Mouse (Mus musculus): ENCODE measurements around the gene Ntrk2. TPM values are rescaled to one million over a fixed set of nuclear protein-coding genes. Genes with fewer than 3 reads are reported as not detected.

Gene Ntrk2
- total RNA-seq, 2 experiments from 2014 or later = 1.9 to 2.0 TPM

GRCm38 (mm10) chr13:58968168-58968567 is 161.8 kb downstream of the Ntrk2 start:
- peak; percentile 64 for DNase-seq

GRCm38 (mm10) chr13:58971449-58971903 is 165.1 kb downstream of the Ntrk2 start:
- DNase-seq = no peak

- DNase-seq = no peak
Observed at GRCm38 (mm10) chr13:58972511-58972910, 166.1 kb downstream of the Ntrk2 start.

- DNase-seq = no peak
Observed at GRCm38 (mm10) chr13:58996447-58996846, 190.1 kb downstream of the Ntrk2 start.

GRCm38 (mm10) chr13:58997763-58998162 is 191.4 kb downstream of the Ntrk2 start:
- DNase-seq = no peak

DNA sequence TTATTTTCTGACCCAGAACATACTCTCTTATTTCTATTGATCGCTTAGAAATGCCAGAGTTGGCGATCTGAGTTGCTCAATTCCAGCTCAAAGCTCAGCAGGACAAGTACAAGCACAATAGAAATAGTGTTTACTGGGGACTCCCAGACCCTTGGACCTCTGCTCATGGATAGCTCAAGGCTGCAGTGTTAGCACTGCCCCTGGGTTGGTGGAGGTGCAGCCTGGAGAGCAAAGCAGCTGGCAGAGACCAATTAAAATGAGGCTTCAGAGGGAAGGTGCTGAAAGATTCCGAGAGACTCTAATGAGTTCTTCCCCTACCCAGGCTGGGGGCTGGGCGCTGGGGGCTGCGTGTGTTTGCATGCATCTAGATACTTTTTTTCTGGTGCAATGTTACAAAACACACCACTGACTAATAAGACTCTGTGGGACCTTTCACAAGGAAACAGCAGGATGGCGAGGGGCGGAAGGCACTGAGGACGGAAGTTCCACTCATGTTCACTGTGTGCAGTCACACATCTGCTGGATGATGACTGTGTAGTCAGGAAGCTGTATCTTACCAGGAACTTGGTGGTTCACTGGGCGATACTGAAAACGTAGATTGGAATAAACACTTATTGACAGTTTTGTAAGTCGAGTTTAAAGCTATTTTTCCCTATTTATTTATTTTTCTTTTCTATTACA is 193.1 kb downstream of the Ntrk2 start:
- DNase-seq = no peak

- no peak for DNase-seq
Observed at GRCm38 (mm10) chr13:59002943-59003806, 196.8 kb downstream of the Ntrk2 start.

GRCm38 (mm10) chr13:59003807-59004173 is 197.4 kb downstream of the Ntrk2 start:
- no peak for DNase-seq

- DNase-seq = no peak
Observed at GRCm38 (mm10) chr13:59004579-59004978, 198.2 kb downstream of the Ntrk2 start.

- DNase-seq = no peak
Observed at GRCm38 (mm10) chr13:59009855-59010254, 203.5 kb downstream of the Ntrk2 start.

DNA sequence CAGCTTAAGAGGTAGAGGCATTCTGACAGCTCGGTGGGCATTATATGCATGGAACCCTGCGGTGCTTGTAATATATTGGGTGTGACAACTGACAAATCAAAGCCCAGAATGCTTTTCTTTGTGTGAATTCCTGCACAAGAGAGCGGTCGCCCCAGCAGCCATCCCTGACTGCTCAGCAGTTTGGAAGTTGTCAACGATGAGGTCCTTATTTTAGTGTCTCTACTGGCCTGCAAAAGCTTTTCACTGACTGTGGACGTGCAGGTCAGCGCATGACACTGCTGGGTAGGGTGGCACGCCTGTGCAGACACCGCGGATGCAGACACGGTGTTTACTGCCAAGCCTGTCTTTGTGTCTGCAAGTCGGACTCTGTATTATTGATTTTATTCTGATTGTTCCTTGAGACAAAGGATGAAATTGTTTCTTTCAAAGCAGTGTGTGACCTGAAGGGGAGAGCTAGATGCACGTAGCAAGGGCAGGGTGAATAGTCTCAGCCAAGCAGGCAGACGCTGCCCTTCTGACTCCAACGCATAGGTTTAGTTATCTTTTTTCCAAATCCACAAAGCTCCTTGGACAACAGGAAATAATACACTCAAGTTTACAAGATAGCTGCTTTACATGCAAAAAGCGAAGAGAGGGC is 204.6 kb downstream of the Ntrk2 start:
- DNase-seq = no peak

GRCm38 (mm10) chr13:59011530-59011903 is 205.1 kb downstream of the Ntrk2 start:
- DNase-seq = peak; percentile 68

DNA sequence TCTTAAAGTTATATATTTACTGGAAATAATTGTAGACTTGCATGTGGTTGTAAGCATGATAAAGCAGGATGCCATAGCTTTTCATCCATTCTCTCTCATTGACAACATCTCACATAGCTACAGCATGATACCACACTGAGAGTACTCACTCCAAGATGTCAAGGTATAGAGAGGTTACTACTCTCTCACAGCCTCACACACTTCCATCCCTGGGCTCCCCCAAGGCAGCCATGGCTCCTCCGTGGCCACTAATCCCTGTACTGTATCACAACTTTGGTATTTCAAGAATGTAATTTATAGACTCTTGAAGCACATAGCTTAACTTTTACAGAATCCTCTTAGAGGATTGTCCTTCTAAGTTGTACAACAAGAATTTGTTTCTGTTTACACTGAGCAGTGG is 209.0 kb downstream of the Ntrk2 start:
- DNase-seq = no peak

DNA sequence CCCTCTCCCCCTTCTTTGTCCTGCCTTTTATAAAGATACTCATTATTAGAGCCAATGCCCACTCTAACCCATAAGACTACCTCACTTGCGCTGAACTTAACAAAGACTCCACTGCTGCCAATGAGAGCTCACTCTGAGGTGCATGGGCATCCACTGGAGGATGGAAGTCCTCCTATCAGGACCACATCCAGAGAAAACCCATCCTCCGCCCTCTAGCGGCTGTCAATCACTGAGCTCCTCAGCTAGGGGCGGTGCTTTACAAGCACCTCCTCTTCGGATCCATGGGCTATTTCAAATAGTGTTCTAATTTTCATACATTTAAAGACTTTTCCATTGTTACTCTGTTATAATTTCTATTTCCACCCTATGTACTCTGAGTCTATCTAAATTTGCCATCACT is 210.8 kb downstream of the Ntrk2 start:
- no peak for DNase-seq

GRCm38 (mm10) chr13:59022251-59023042 is 216.1 kb downstream of the Ntrk2 start:
- peak; percentile 11 for DNase-seq

DNA sequence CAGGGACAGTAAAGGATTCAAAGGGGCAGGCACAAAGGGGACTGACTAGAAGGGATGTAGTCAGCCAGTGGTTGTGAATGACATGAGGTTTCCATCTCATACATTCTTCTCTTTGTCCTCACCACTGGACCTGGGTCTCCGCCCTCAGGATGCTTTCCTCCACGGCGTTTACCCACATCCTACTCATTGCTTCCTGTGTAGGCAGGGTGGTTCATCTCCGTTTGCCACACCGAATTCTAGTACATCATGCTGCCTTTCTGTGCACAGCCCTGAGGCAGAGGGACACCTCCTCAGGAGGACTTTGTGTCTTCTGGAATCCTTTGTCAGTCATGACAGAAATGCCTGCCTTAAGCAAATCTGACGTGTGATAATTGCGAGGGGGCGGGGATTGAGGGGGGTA is 219.3 kb downstream of the Ntrk2 start:
- DNase-seq = no peak

GRCm38 (mm10) chr13:59027436-59027835 is 221.1 kb downstream of the Ntrk2 start:
- no peak for DNase-seq

DNA sequence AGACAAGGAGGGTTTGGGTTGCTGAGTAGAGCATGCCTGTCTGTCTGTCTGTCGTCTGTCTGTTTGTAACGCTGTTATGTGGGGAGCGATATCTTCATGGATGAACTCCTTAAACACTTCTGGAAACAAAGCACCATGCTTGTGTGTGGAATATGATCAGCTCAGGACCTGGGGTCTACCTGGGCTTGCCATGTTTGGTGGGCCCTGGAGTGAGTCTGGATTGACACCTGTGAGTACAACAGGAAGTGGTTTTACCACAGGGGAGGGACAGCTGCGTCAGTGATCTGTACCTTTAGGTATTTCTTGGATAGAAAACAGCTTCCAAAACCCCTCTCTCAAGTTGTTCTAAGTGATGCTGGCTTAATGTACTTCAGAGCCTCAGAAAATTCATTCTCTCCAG is 222.2 kb downstream of the Ntrk2 start:
- no peak for DNase-seq

DNA sequence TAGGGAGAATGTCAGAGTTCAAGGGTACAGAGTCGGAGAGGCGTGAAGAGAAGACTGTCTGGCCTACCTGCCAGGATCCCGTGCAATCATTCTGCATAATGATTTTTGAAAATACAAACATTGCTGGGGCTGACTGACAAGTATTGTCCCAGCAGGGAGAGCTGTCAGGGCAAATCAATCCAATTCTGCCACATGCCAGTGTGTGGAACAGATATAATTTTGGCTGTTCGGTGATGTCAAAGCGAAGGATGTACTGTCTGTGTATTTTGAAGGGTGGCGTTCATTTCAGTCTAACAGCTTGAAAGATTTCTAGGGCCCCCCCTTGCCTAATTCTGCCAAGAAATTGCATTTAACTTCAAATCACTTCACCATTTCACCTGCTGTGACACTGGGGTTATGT is 224.2 kb downstream of the Ntrk2 start:
- DNase-seq = no peak

DNA sequence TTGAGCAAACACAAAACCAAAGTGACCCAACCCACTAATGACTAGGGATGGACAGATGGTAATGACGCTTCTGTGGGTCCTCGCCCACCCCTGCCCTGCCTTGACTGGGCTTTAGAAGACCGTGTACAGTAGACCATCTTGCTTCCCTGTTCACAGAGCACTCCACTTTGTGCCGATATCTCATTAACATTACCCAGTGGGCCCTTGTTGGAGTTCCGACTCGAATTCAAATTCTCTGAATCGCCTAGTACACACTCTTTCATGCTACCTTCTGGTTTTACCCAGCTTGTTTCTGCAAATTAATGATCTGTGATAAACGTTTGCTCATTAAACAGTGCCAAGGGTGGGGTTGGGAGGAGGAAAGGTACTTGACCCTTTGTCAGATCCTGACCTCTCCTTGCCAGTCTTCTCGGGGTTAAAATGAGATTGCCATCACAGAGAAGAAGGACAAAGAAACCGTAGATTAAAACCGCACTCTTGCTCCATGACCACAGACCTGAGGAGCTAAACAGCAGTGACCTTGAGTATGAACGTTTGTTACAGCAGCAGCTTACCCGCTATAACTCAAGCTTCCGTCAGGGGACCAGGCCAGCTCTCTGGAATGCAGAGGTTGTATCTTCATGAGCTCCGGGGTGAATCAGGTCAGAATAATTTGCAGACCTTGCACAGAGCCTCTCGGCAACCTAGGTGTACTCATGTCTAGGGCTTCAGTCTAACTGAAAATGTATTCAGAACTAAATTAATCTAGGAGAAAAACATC is 234.0 kb downstream of the Ntrk2 start:
- DNase-seq = no peak

GRCm38 (mm10) chr13:59041013-59041764 is 234.8 kb downstream of the Ntrk2 start:
- no peak for DNase-seq
